Mouse (Mus musculus) limb, embryonic 14.5 days (tissue): ENCODE data around the gene Lrrc66. TPM values are rescaled to one million over a fixed set of nuclear protein-coding genes. Genes with fewer than 3 reads are reported as not detected.

ENCODE experiments used
- ATAC-seq: fragments of 200-750 bp; cut with Nextera tagmentation; 2 replicates; pipeline ENCODE4 v1.8.0; 2017; ENCODE audit warnings: low read depth, moderate number of reproducible peaks, moderate TSS enrichment; ENCODE audit not compliant: low FRiP score
- DNase-seq: peaks from one replicate; pipeline ENCODE4 v3.0.0-alpha.2; 2015; ENCODE audit warnings: low spot score
- H3K27ac ChIP-seq: fragments of 300-500 bp; sonication (generic); replicated peaks from 2 replicates; pipeline ENCODE4 v1.5.1; 2014; ENCODE audit warnings: low read depth, mild to moderate bottlenecking, low read length, moderate library complexity, mixed read lengths
- H3K27me3 ChIP-seq: fragments of 300-500 bp; sonication (generic); 2 replicates; pipeline ENCODE4 v1.6.1; 2014; ENCODE audit warnings: low read length, mixed read lengths; ENCODE audit not compliant: control insufficient read depth, insufficient read depth
- H3K36me3 ChIP-seq: fragments of 300-500 bp; sonication (generic); 2 replicates; pipeline ENCODE4 v1.6.1; 2014; ENCODE audit warnings: mild to moderate bottlenecking, low read length, moderate library complexity, mixed read lengths; ENCODE audit not compliant: control insufficient read depth, insufficient read depth
- H3K4me1 ChIP-seq: fragments of 300-500 bp; sonication (generic); 2 replicates; pipeline ENCODE4 v1.6.1; 2014; ENCODE audit warnings: antibody characterized with exemption, low read length, mixed read lengths; ENCODE audit not compliant: control insufficient read depth, insufficient read depth
- H3K4me2 ChIP-seq: fragments of 300-500 bp; sonication (generic); replicated peaks from 2 replicates; pipeline ENCODE4 v1.6.1; 2014; ENCODE audit warnings: low read depth, mild to moderate bottlenecking, low read length, moderate library complexity; ENCODE audit not compliant: severe bottlenecking
- H3K4me3 ChIP-seq: fragments of 300-500 bp; sonication (generic); replicated peaks from 2 replicates; pipeline ENCODE4 v1.5.1; 2014; ENCODE audit warnings: low read length
- H3K9ac ChIP-seq: fragments of 300-500 bp; sonication (generic); 2 replicates; pipeline ENCODE4 v1.6.1; 2014; ENCODE audit warnings: mild to moderate bottlenecking, low read depth, low read length, moderate library complexity; ENCODE audit not compliant: severe bottlenecking
- H3K9me3 ChIP-seq: fragments of 300-500 bp; sonication (generic); 2 replicates; pipeline ENCODE4 v1.6.1; 2016; ENCODE audit warnings: low read length; ENCODE audit not compliant: control insufficient read depth
- POLR2A ChIP-seq: fragments of 200-500 bp; IDR thresholded peaks from 2 replicates; pipeline ENCODE4 v1.8.0; 2012; ENCODE audit warnings: inconsistent platforms, mild to moderate bottlenecking, moderate library complexity, borderline replicate concordance; ENCODE audit not compliant: insufficient read depth, insufficient read length; ENCODE audit errors: extremely low read depth
- WGBS: fragments of 180-500 bp; shearing (Covaris S2); extraction: QIAGEN DNeasy Blood & Tissue Kit; methylation state at CpG from one replicate; pipeline ENCODE4 v1.1.7; 2014; 5-methylcytosine and 5-hydroxymethylcytosine counted together
- polyA plus RNA-seq, 2 experiments: library from polyadenylated mRNA; depleted of rRNA in 1 of 2; stranded (reverse) in 1 of 2; unstranded in 1 of 2; fragments of >200 nt; fragmentation: Nextera tagmentation in 1 of 2; extraction: Ambion mirVana in 1 of 2; gene quantifications; 2 replicates each; pipeline versions ENCODE4 v1.2.1 to v1.2.3; 2012 to 2014

Gene Lrrc66
- polyA plus RNA-seq, 2 experiments = 0.11 TPM; not detected in 1

- no peak for TF ChIP-seq POLR2A
- no peak overlapping the region for H3K4me2 ChIP-seq
- no peaks in the 10 kb centered on the region for H3K36me3 ChIP-seq
- no peaks in the 10 kb centered on the region for H3K27me3 ChIP-seq
- no peak overlapping the region for H3K4me3 ChIP-seq
- no peaks in the 10 kb centered on the region for H3K4me1 ChIP-seq
- WGBS = 31% methylated on average over 7 of the region's 7 CpGs
- no peak for DNase-seq
- H3K9me3 ChIP-seq = no peaks in the 10 kb centered on the region
- H3K9ac ChIP-seq = no peak overlapping the region
- no peak for ATAC-seq
- H3K27ac ChIP-seq = no peak overlapping the region
These were observed 17.1 kb downstream of the Lrrc66 start for GRCm38 (mm10) chr5:73615211-73615610.

- Histone ChIP-seq H3K9ac (no peak overlapping the region), H3K36me3 (no peaks in the 10 kb centered on the region), H3K27ac (no peak overlapping the region), H3K4me3 (no peak overlapping the region), H3K4me2 (no peak overlapping the region), H3K27me3 (no peaks in the 10 kb centered on the region), H3K9me3 (no peaks in the 10 kb centered on the region), H3K4me1 (no peaks in the 10 kb centered on the region)
- DNase-seq = no peak
- WGBS = 82% methylated on average over 8 of the region's 8 CpGs
- no peak for ATAC-seq
- TF ChIP-seq POLR2A = no peak
These were observed 19.0 kb downstream of the Lrrc66 start for GRCm38 (mm10) chr5:73613296-73613695.

GRCm38 (mm10) chr5:73611071-73611470, 21.3 kb downstream of the Lrrc66 start:
- no peaks in the 10 kb centered on the region for H3K9me3 ChIP-seq
- H3K4me1 ChIP-seq = no peaks in the 10 kb centered on the region
- no peak for DNase-seq
- no peak for TF ChIP-seq POLR2A
- H3K4me3 ChIP-seq = no peak overlapping the region
- 93% methylated on average over 4 of the region's 4 CpGs for WGBS
- H3K27me3 ChIP-seq = no peaks in the 10 kb centered on the region
- H3K4me2 ChIP-seq = no peak overlapping the region
- ATAC-seq = no peak
- H3K27ac ChIP-seq = no peak overlapping the region
- H3K36me3 ChIP-seq = no peaks in the 10 kb centered on the region
- H3K9ac ChIP-seq = no peak overlapping the region

GRCm38 (mm10) chr5:73604964-73605363, 27.4 kb downstream of the Lrrc66 start:
- H3K9me3 ChIP-seq = no peaks in the 10 kb centered on the region
- H3K4me1 ChIP-seq = no peaks in the 10 kb centered on the region
- DNase-seq (no peak), ATAC-seq (no peak)
- no peak for TF ChIP-seq POLR2A
- H3K4me2 ChIP-seq = no peak overlapping the region
- WGBS = 80% methylated on average over 6 of the region's 6 CpGs
- no peaks in the 10 kb centered on the region for H3K36me3 ChIP-seq
- no peaks in the 10 kb centered on the region for H3K27me3 ChIP-seq
- no peak overlapping the region for H3K27ac ChIP-seq
- H3K9ac ChIP-seq = no peak overlapping the region
- no peak overlapping the region for H3K4me3 ChIP-seq

- H3K4me1 ChIP-seq = no peaks in the 10 kb centered on the region
- DNase-seq (no peak), ATAC-seq (no peak)
- no peak overlapping the region for H3K4me3 ChIP-seq
- H3K9ac ChIP-seq = no peak overlapping the region
- no peaks in the 10 kb centered on the region for H3K27me3 ChIP-seq
- TF ChIP-seq POLR2A = no peak
- H3K36me3 ChIP-seq = no peaks in the 10 kb centered on the region
- H3K9me3 ChIP-seq = no peaks in the 10 kb centered on the region
- WGBS = 83% methylated on average over 6 of the region's 6 CpGs
- no peak overlapping the region for H3K27ac ChIP-seq
- H3K4me2 ChIP-seq = no peak overlapping the region
These were observed 27.8 kb downstream of the Lrrc66 start for GRCm38 (mm10) chr5:73604542-73604941.

- no peak for TF ChIP-seq POLR2A
- no peak overlapping the region for H3K9ac ChIP-seq
- ATAC-seq = no peak
- no peak overlapping the region for H3K4me3 ChIP-seq
- no peaks in the 10 kb centered on the region for H3K27me3 ChIP-seq
- no peak for DNase-seq
- H3K4me1 ChIP-seq = no peaks in the 10 kb centered on the region
- no peaks in the 10 kb centered on the region for H3K36me3 ChIP-seq
- H3K9me3 ChIP-seq = no peaks in the 10 kb centered on the region
- H3K4me2 ChIP-seq = no peak overlapping the region
- WGBS = 73% methylated on average over 3 of the region's 3 CpGs
- no peak overlapping the region for H3K27ac ChIP-seq
These were observed 29.5 kb downstream of the Lrrc66 start for GRCm38 (mm10) chr5:73602865-73603264.
